Mouse (Mus musculus): Measurements from ENCODE around the gene A430033K04Rik. TPM values are rescaled to one million over a fixed set of nuclear protein-coding genes. Genes with fewer than 3 reads are reported as not detected.

Gene A430033K04Rik
- polyA plus RNA-seq (2012) = 0.36 and 0.68 TPM in 2 replicates

- no peak for TF ChIP-seq GATA1 (IDR thresholded peaks at IDR 0.05; ENCODE audit: low read length)
These were observed at the start of gene A430033K04Rik for GRCm38 (mm10) chr5:138622645-138623477. Gene A430033K04Rik (plus strand): TSS chr5:138622859.

DNA sequence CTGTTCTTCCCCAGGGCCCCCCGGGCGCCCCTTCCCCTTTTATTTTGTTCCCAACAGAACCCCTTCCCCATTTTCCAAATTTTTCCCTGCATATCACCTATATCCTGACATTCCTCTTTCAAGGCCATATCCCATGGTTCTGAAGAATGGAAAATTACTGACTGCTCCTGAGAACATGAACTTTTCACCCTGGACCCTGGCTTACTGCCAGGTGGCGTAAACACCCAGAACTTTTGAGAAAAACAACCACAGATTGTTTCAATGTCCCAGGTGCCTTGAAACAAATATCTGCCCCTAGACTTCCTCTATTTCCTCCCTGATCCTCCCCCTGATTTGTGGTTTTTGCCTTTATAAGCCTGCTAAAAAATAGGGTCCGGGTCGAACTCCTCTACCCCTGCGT lies 35.3 kb upstream of the A430033K04Rik start:
- TF ChIP-seq GATA1 (IDR thresholded peaks at IDR 0.05; ENCODE audit: low read length) = no peak

DNA sequence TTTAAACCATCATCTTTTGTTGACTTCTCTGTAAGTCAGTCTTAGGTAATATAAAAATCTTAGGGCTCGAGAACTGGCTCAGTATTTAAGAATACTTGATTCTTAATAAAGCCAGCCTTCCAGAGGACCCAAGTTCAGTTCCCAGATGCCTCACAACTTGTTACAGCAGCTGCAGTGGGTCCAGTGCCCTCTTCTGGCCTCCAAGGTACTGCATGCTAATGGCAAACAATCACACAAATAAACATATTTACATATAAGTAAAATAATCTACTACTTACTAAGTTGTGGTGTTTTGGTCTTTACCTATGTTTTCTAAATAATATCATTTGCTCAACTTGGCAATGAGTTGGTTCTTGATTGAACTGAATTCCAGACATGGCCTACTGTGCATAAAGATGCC lies 4.3 kb upstream of the A430033K04Rik start:
- no peak for TF ChIP-seq GATA1 (IDR thresholded peaks at IDR 0.05; ENCODE audit: low read length)

DNA sequence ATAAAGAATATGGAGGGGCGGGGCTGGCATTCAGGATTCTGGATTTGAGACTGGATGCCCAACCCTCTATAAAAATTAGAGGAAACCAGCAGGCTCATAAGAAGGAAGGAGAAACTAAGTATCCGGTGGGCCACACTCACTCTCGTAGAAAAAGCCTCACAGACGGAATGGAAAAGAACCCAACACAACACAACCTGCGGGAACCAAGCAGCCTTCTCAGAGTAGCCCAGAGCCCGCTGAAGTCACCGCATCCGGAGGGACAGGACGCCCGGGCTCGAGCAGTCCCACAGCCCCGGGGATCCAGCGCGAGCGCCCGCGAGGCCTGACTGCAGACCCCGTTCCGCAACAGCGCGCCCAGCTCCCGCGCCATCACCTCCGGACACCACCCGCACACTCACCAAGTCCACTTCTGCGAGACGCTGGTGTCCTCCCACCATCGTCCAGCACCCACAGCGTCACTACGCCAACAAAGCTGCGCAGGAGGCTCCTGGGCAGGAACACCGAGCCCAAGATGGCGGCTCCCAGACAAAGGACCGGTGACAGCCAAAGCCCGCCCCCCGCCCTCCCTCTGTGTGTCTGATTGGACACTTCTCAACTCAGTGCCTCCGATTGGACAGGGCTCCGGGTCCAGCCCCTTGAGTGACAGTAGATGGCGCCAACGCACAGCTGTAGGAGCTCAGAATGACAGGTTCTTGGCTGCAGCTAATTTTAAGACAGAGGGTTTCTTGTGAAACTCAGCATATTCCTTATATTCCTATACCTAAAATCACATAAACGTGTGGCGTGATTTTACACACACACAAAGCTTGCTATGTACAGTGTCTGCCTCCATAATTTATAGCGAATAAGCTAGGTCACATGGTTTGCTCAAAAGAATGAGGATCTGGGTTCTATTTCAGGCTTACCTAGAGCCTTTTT lies 3.2 kb upstream of the A430033K04Rik start, which contains the start of gene Zfp68:
Zfp68 (minus strand) TSS at position 551 of the 918 bp plus-strand sequence.
- TF ChIP-seq GATA1 (IDR thresholded peaks at IDR 0.05; ENCODE audit: low read length) = no peak

- no peak for TF ChIP-seq GATA1 (IDR thresholded peaks at IDR 0.05; ENCODE audit: low read length)
These were observed 1.8 kb upstream of the A430033K04Rik start for GRCm38 (mm10) chr5:138620836-138621235.

DNA sequence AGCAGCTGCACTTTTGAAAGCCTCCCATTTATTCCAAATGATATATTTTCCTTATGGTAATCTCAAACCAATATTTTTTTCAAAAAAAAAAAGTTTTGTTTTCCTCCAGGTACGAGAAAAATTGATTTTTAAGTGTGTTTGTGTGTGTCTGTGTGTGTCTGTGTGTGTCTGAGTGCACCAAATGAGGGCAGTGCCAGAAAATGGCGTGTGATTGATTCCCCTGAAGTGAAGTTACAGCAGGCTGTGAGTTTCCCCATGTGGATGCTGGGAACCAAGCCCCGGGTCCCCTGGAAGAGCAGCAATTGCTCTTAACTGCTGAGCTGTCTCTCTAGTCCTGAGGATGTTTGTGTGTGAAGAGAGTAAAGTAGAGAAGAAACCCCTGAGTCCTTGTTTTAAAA lies 818 bp downstream of the A430033K04Rik start:
- no peak for TF ChIP-seq GATA1 (IDR thresholded peaks at IDR 0.05; ENCODE audit: low read length)

DNA sequence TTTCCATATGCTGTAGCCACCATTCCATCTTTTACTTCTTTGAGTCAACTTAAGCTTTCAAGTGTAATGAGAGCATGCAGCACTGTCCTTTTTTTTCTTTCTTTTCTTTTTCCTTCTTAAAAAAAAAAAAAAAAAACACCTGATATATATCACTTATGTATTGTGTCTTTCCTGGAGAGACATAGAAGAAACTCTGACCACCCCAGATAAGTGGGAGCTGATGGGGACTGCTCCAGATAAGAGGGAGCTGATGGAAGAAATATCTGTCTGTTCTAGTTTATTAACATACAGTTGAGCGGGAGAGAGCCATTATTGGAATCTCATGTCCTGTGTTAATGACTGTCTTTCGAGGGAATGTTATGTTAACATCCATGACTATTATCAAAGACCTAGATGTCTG lies 13.8 kb downstream of the A430033K04Rik start:
- no peak for TF ChIP-seq GATA1 (IDR thresholded peaks at IDR 0.05; ENCODE audit: low read length)

DNA sequence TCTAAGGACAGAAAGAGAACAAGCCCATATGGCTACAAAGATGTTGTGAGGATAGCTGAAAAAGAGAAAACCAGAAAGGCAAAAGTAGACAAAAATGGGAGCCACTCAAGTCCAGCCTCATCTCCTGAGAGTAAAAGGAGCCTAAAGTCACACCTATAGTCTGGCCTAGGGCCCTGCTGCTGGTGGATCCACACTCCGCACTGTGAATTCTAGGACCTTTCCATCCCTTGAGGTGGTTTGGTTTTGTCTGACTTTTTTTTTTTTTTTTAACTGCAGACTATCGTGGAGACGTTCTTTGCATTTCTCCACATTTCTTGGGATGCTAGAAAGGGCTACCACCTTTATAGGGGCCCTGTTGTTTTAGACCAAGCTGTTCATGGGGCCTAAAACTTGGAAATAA lies 18.4 kb downstream of the A430033K04Rik start:
- no peak for TF ChIP-seq GATA1 (IDR thresholded peaks at IDR 0.05; ENCODE audit: low read length)

DNA sequence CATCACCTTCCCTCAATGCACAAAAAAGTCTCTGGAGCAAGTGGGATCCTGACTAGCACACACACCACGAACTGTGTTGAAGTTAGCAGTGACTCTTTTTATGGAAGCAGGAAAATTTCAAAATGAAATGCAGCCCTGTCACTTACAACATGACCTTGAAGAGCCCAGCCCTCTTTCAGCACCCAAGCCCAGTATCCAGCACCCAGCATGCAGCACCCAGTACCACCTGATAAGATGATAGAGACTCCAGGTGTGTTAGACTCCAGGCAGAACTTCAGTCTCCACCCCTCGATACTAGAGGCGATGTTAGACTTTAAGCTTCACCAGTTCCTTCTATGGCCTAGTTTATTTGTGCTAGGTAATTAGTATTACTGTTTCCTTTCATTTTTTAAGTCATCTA lies 19.1 kb downstream of the A430033K04Rik start:
- TF ChIP-seq GATA1 (IDR thresholded peaks at IDR 0.05; ENCODE audit: low read length) = no peak

GRCm38 (mm10) chr5:138652911-138653310 lies 30.3 kb downstream of the A430033K04Rik start:
- no peak for TF ChIP-seq GATA1 (IDR thresholded peaks at IDR 0.05; ENCODE audit: low read length)

GRCm38 (mm10) chr5:138656477-138657156 lies 34.0 kb downstream of the A430033K04Rik start:
- TF ChIP-seq GATA1 (IDR thresholded peaks at IDR 0.05; ENCODE audit: low read length) = no peak

- TF ChIP-seq GATA1 (IDR thresholded peaks at IDR 0.05; ENCODE audit: low read length) = no peak
These were observed 34.7 kb downstream of the A430033K04Rik start for GRCm38 (mm10) chr5:138657407-138657806.

- TF ChIP-seq GATA1 (IDR thresholded peaks at IDR 0.05; ENCODE audit: low read length) = no peak
These were observed 35.2 kb downstream of the A430033K04Rik start for GRCm38 (mm10) chr5:138657854-138658253.

- TF ChIP-seq GATA1 (IDR thresholded peaks at IDR 0.05; ENCODE audit: low read length) = no peak
These were observed 36.3 kb downstream of the A430033K04Rik start for GRCm38 (mm10) chr5:138658922-138659321.

DNA sequence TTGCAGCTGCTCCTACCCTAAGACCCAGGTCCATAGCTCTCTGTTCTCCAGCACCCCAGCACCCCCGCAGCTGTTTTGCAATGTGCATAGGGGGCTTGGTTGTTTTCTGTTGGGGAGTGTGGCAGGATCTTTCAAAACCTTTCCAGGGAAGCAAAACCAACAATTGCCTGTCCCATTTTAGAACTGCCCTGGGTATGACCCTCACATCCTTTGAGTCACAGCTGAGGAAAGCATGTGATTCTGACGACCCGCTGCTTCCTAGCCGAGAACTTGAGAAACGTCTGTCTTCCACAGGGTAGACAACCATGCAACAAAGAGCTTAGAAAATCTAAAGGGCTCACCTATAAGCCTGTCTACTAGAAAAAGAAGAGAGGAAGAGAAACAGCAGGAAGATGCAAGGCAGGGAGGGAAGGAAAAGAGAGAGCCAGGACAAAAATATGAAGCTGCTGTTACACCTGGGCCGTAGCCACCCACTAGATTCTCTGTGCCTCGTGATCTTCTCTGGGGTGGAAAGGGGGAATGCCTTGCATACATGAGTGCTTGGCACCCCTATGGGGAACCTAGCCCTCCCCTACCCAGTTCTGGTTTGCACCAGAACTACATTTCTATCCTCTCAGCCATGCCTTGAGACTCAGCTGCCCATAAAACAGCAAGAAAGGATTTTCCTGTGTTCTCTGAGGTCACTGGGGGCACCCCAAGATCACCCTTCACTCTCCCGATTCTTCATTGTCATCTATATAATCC lies 60.5 kb downstream of the A430033K04Rik start:
- TF ChIP-seq GATA1 (IDR thresholded peaks at IDR 0.05; ENCODE audit: low read length) = no peak
